ENCODE assay signal across 15 mouse cellular contexts in genomic region chr14:37323392-37323791, GRCm38 (mm10).
DNase-seq lines count a peak whose midpoint lies in the region; ATAC-seq and TF ChIP-seq lines count a peak whose summit lies in the region.
"Had no signal": no experiment of that assay in that cellular context is flagged by ENCODE, and none has a peak within 500 bp of the region (broad histone marks: within the 10 kb centered on the region; RNA-seq: fewer than 3 reads in every experiment).

No protein-coding gene starts in this region.

- TF ChIP-seq CTCF in hindbrain, postnatal 0 days (IDR thresholded peaks at IDR 0.05; ENCODE audit: low read depth), result no peak

- 64% methylated on average over 4 of the region's 4 CpGs for WGBS in hindbrain, embryonic 14.5 days
- 57% methylated on average over 4 of the region's 4 CpGs for WGBS in hindbrain, postnatal 0 days

- H3K27me3 ChIP-seq in hindbrain, embryonic 14.5 days (ENCODE audit: control insufficient read depth, insufficient read depth, low read length), result no peaks in the 10 kb centered on the region
- H3K27me3 ChIP-seq in hindbrain, postnatal 0 days (ENCODE audit: insufficient read depth, low read length), result no peaks in the 10 kb centered on the region
- H3K27me3 ChIP-seq: heart, embryonic 15.5 days; liver, embryonic 15.5 days; stomach, embryonic 15.5 days had no signal

- H3K4me2 ChIP-seq in hindbrain, embryonic 14.5 days (replicated peaks), result no peak overlapping the region
- no peak overlapping the region for H3K4me2 ChIP-seq in hindbrain, postnatal 0 days (ENCODE audit: low read depth, low read length)
- H3K4me2 ChIP-seq: heart, embryonic 15.5 days; liver, embryonic 15.5 days; stomach, embryonic 15.5 days had no signal

- no peak overlapping the region for H3K9ac ChIP-seq in hindbrain, embryonic 14.5 days
- H3K9ac ChIP-seq in hindbrain, postnatal 0 days (replicated peaks; ENCODE audit: low read length), result no peak overlapping the region
- H3K9ac ChIP-seq: heart, embryonic 15.5 days; liver, embryonic 15.5 days; stomach, embryonic 15.5 days had no signal

- ATAC-seq in hindbrain, embryonic 14.5 days (ENCODE audit: low FRiP score), result peak; percentile 17; the same call in 1 of the 2 replicates
- ATAC-seq in hindbrain, postnatal 0 days, result no peak
- no peak for ATAC-seq in activated CD4-positive, CD25-positive, alpha-beta regulatory T cell, adult 4 months

- H3K4me1 ChIP-seq in hindbrain, embryonic 14.5 days (replicated peaks; ENCODE audit: control insufficient read depth, insufficient read depth, low read length), result no peaks in the 10 kb centered on the region
- 0 out of 2 replicates have a peak, but pooled peaks cover 4% of the 10 kb centered on the region for H3K4me1 ChIP-seq in hindbrain, postnatal 0 days (ENCODE audit: insufficient read depth, low read length)
- H3K4me1 ChIP-seq: heart, embryonic 15.5 days; liver, embryonic 15.5 days; stomach, embryonic 15.5 days had no signal

- H3K36me3 ChIP-seq in hindbrain, embryonic 14.5 days (replicated peaks; ENCODE audit: control insufficient read depth, insufficient read depth), result no peaks in the 10 kb centered on the region
- H3K36me3 ChIP-seq in hindbrain, postnatal 0 days (ENCODE audit: insufficient read depth, low read length), result no peaks in the 10 kb centered on the region
- H3K36me3 ChIP-seq: heart, embryonic 15.5 days; liver, embryonic 15.5 days; stomach, embryonic 15.5 days had no signal

- H3K4me3 ChIP-seq in hindbrain, embryonic 14.5 days (replicated peaks; ENCODE audit: low read length), result no peak overlapping the region
- H3K4me3 ChIP-seq in hindbrain, postnatal 0 days (ENCODE audit: low read length), result no peak overlapping the region
- H3K4me3 ChIP-seq: heart, embryonic 15.5 days; liver, embryonic 15.5 days; stomach, embryonic 15.5 days had no signal

- H3K27ac ChIP-seq in hindbrain, embryonic 14.5 days, result no peak overlapping the region
- no peak overlapping the region for H3K27ac ChIP-seq in hindbrain, postnatal 0 days
- H3K27ac ChIP-seq: heart, embryonic 15.5 days; liver, embryonic 15.5 days; stomach, embryonic 15.5 days had no signal

- no peak for DNase-seq in hindbrain, embryonic 14.5 days (ENCODE audit: low spot score)
- DNase-seq in hindbrain, postnatal 0 days (ENCODE audit: low spot score), result no peak
- peak; percentile 3 for DNase-seq in forelimb bud, embryonic 11.5 days (ENCODE audit: low read depth, low spot score)
- DNase-seq in kidney, postnatal 14 days, result peak; percentile 31
- DNase-seq in lung, postnatal 25 days (ENCODE audit: low spot score), result peak; percentile 10
- no peak for DNase-seq in spleen, postnatal 36 days (ENCODE audit: low spot score in 2 of 2)
- DNase-seq in left cerebral cortex, adult 18-20 months (ENCODE audit: low spot score in 2 of 2), result no peak
- DNase-seq: cerebellum, adult 11-12 months; gastrocnemius, postnatal 14 days; midbrain, embryonic 14.5 days; right cerebral cortex, postnatal 14 days had no signal

- no peaks in the 10 kb centered on the region for H3K9me3 ChIP-seq in hindbrain, embryonic 14.5 days (ENCODE audit: control insufficient read depth, low read length)
- no peaks in the 10 kb centered on the region for H3K9me3 ChIP-seq in hindbrain, postnatal 0 days (ENCODE audit: low read length)
- H3K9me3 ChIP-seq: heart, embryonic 15.5 days; liver, embryonic 15.5 days; stomach, embryonic 15.5 days had no signal

Comparison
In these comparisons a context has a peak if more than half of its experiments do, and no peak if none do; other contexts are left out.
1. DNase-seq: peak in forelimb bud, embryonic 11.5 days (single experiment), kidney, postnatal 14 days (single experiment) and lung, postnatal 25 days (single experiment); none in hindbrain, embryonic 14.5 days (single experiment), hindbrain, postnatal 0 days (single experiment), spleen, postnatal 36 days (0 of 2) and left cerebral cortex, adult 18-20 months (0 of 2).